ENCODE assay signal across 10 mouse cellular contexts in the genomic region with DNA sequence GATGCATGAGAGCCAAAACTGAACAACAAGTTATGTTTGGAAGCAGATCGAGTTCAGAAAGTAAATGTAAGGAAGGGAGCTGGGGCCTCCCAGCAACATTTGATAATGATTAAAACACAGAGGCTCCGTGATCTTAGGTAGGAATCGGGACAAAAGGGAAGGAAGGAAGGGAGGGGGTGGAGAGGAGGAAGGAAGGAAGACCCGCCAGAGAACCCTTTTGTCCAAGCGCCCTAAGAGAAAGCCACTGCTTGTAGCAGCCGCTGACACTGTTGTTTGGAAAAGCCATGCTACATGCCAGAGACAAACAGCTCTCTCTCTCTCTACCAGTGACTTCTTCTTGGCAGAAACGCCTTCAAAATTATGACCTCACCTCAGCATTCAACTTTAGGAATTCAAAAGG. TPM values are rescaled to one million over a fixed set of nuclear protein-coding genes. Genes with fewer than 3 reads are reported as not detected.
DNase-seq lines count a peak whose midpoint lies in the region; ATAC-seq and TF ChIP-seq lines count a peak whose summit lies in the region.
"Had no signal": no experiment of that assay in that cellular context is flagged by ENCODE, and none has a peak within 500 bp of the region (broad histone marks: within the 10 kb centered on the region; RNA-seq: fewer than 3 reads in every experiment).

No protein-coding gene starts in this region.

- no peaks in the 10 kb centered on the region for H3K9me3 ChIP-seq in forebrain, embryonic 12.5 days
- H3K9me3 ChIP-seq in forebrain, postnatal 0 days (ENCODE audit: low read length), result no peaks in the 10 kb centered on the region
- no peaks in the 10 kb centered on the region for H3K9me3 ChIP-seq in heart, embryonic 12.5 days (replicated peaks)
- no peaks in the 10 kb centered on the region for H3K9me3 ChIP-seq in limb, embryonic 12.5 days

- peak overlapping the region; percentile 15 for H3K4me2 ChIP-seq in forebrain, embryonic 12.5 days
- H3K4me2 ChIP-seq in forebrain, postnatal 0 days (ENCODE audit: low read depth), result no peak overlapping the region
- peak overlapping the region; percentile 32 for H3K4me2 ChIP-seq in heart, embryonic 12.5 days
- no peak overlapping the region for H3K4me2 ChIP-seq in limb, embryonic 12.5 days

- no peak for ATAC-seq in forebrain, embryonic 12.5 days (ENCODE audit: low FRiP score)
- ATAC-seq in forebrain, postnatal 0 days, result no peak
- ATAC-seq in heart, embryonic 12.5 days (ENCODE audit: insufficient number of reproducible peaks, low FRiP score), result no peak
- ATAC-seq in limb, embryonic 12.5 days (ENCODE audit: insufficient number of reproducible peaks, insufficient read depth, low FRiP score, low TSS enrichment, low read depth), result no peak

- DNase-seq in forebrain, postnatal 0 days, result no peak
- peak; percentile 29 for DNase-seq in R1 (ENCODE audit: low read depth, low spot score)
- DNase-seq in spleen, postnatal 14 days (ENCODE audit: low spot score in 2 of 2), result no peak
- DNase-seq in spleen, adult 18-20 months, result no peak
- DNase-seq in left cerebral cortex, postnatal 25 days (ENCODE audit: low spot score in 2 of 2), result no peak
- DNase-seq: cerebellum, adult 11-12 months had no signal

- peaks cover 13% of the 10 kb centered on the region; the same call in 1 of the 2 replicates for H3K36me3 ChIP-seq in forebrain, embryonic 12.5 days (replicated peaks)
- no peaks in the 10 kb centered on the region for H3K36me3 ChIP-seq in forebrain, postnatal 0 days (ENCODE audit: insufficient read depth)
- H3K36me3 ChIP-seq in heart, embryonic 12.5 days, result peaks cover 12% of the 10 kb centered on the region
- peaks cover 9% of the 10 kb centered on the region; the same call in 1 of the 2 replicates for H3K36me3 ChIP-seq in limb, embryonic 12.5 days

- H3K4me3 ChIP-seq in forebrain, embryonic 12.5 days (replicated peaks), result no peak overlapping the region
- H3K4me3 ChIP-seq in forebrain, postnatal 0 days (ENCODE audit: low read depth, low read length), result no peak overlapping the region
- no peak overlapping the region for H3K4me3 ChIP-seq in heart, embryonic 12.5 days
- no peak overlapping the region for H3K4me3 ChIP-seq in limb, embryonic 12.5 days (replicated peaks)

- TF ChIP-seq CTCF in forebrain, postnatal 0 days (IDR thresholded peaks at IDR 0.05; ENCODE audit: low read depth), result no peak

- H3K9ac ChIP-seq in forebrain, embryonic 12.5 days, result no peak overlapping the region
- no peak overlapping the region for H3K9ac ChIP-seq in forebrain, postnatal 0 days
- H3K9ac ChIP-seq in heart, embryonic 12.5 days, result no peak overlapping the region
- no peak overlapping the region for H3K9ac ChIP-seq in limb, embryonic 12.5 days (replicated peaks)
- H3K9ac ChIP-seq: liver, embryonic 14.5 days had no signal

- H3K4me1 ChIP-seq in forebrain, embryonic 12.5 days, result peaks cover 23% of the 10 kb centered on the region
- no peaks in the 10 kb centered on the region for H3K4me1 ChIP-seq in forebrain, postnatal 0 days (ENCODE audit: insufficient read depth)
- H3K4me1 ChIP-seq in heart, embryonic 12.5 days (replicated peaks), result peaks cover 25% of the 10 kb centered on the region
- no peaks in the 10 kb centered on the region for H3K4me1 ChIP-seq in limb, embryonic 12.5 days (replicated peaks)

- no peaks in the 10 kb centered on the region for H3K27me3 ChIP-seq in forebrain, embryonic 12.5 days
- no peaks in the 10 kb centered on the region for H3K27me3 ChIP-seq in forebrain, postnatal 0 days (ENCODE audit: insufficient read depth, low read length)
- H3K27me3 ChIP-seq in heart, embryonic 12.5 days (replicated peaks), result no peaks in the 10 kb centered on the region
- H3K27me3 ChIP-seq in limb, embryonic 12.5 days, result no peaks in the 10 kb centered on the region

- peak overlapping the region; percentile 68; the same call in 1 of the 2 replicates for H3K27ac ChIP-seq in forebrain, embryonic 12.5 days
- no peak overlapping the region for H3K27ac ChIP-seq in forebrain, postnatal 0 days (ENCODE audit: low read depth, low read length)
- H3K27ac ChIP-seq in heart, embryonic 12.5 days (ENCODE audit: poor library complexity, severe bottlenecking), result peak overlapping the region; percentile 46
- peak overlapping the region; percentile 35 for H3K27ac ChIP-seq in limb, embryonic 12.5 days
- H3K27ac ChIP-seq: liver, embryonic 14.5 days had no signal

- 15% methylated on average over 7 of the region's 7 CpGs for WGBS in forebrain, embryonic 12.5 days
- 12% methylated on average over 7 of the region's 7 CpGs for WGBS in forebrain, postnatal 0 days
- WGBS in heart, embryonic 12.5 days, result 33% methylated on average over 7 of the region's 7 CpGs
- WGBS in limb, embryonic 12.5 days, result 60% methylated on average over 7 of the region's 7 CpGs

- intact Hi-C loops in left cerebral cortex, postnatal 25 days (cut with DNase I), result no loop called here

RNA-seq across cellular contexts. Expression of gene Rasal2, which starts 5.5 kb away (rescaled TPM):
- 25.8 and 28.9 TPM in 2 replicates for polyA plus RNA-seq in forebrain, embryonic 12.5 days (2016; fragmentation: Nextera tagmentation; extraction: Ambion mirVana)
- total RNA-seq in forebrain, postnatal 0 days (2014; rRNA removed), result 33.6 and 42.1 TPM in 2 replicates
- 18.3 and 26.3 TPM in 2 replicates for polyA plus RNA-seq in forebrain, postnatal 0 days (2015; fragmentation: Nextera tagmentation; extraction: Ambion mirVana)
- 20.4 and 21.9 TPM in 2 replicates for polyA plus RNA-seq in heart, embryonic 12.5 days (2016; fragmentation: Nextera tagmentation; extraction: Ambion mirVana)
- polyA plus RNA-seq in limb, embryonic 12.5 days (2016; fragmentation: Nextera tagmentation; extraction: Ambion mirVana), result 10.1 and 11.6 TPM in 2 replicates
- 10 to 100 TPM; 83.8 to 89.4 TPM for total RNA-seq in left cerebral cortex, postnatal 25 days (2021)

RNA-seq across cellular contexts. Expression of gene Cryzl2, which starts 40.5 kb away (rescaled TPM):
- polyA plus RNA-seq in forebrain, embryonic 12.5 days (2016; fragmentation: Nextera tagmentation; extraction: Ambion mirVana), result 6.7 and 8.3 TPM in 2 replicates
- 9.4 and 12.8 TPM in 2 replicates for total RNA-seq in forebrain, postnatal 0 days (2014; rRNA removed)
- polyA plus RNA-seq in forebrain, postnatal 0 days (2015; fragmentation: Nextera tagmentation; extraction: Ambion mirVana), result 5.6 and 6.9 TPM in 2 replicates
- 28.4 and 29.7 TPM in 2 replicates for polyA plus RNA-seq in heart, embryonic 12.5 days (2016; fragmentation: Nextera tagmentation; extraction: Ambion mirVana)
- 7.9 and 8.2 TPM in 2 replicates for polyA plus RNA-seq in limb, embryonic 12.5 days (2016; fragmentation: Nextera tagmentation; extraction: Ambion mirVana)
- 1 to 10 TPM; 3.5 to 4.0 TPM for total RNA-seq in left cerebral cortex, postnatal 25 days (2021)

Comparison
In these comparisons a context has a peak if more than half of its experiments do, and no peak if none do; other contexts are left out.
1. H3K4me2 ChIP-seq: peak in forebrain, embryonic 12.5 days (single experiment) and heart, embryonic 12.5 days (single experiment); none in forebrain, postnatal 0 days (single experiment) and limb, embryonic 12.5 days (single experiment).